Mouse (Mus musculus) hindbrain, embryonic 16.5 days (tissue): ENCODE measurements around the gene Med27. TPM values are rescaled to one million over a fixed set of nuclear protein-coding genes. Genes with fewer than 3 reads are reported as not detected.
A peak's percentile ranks its signal among the peaks of the same experiment; 100 is the strongest.

Experiments
- ATAC-seq: fragments of 200-750 bp; cut with Nextera tagmentation; 2 replicates; pipeline ENCODE4 v1.8.0; 2017; ENCODE audit warnings: moderate TSS enrichment, moderate library complexity
- H3K27ac ChIP-seq: fragments of 300-500 bp; sonication (generic); 2 replicates; pipeline ENCODE4 v1.5.1; 2014; ENCODE audit warnings: low read depth, mild to moderate bottlenecking, control low read depth, low read length, moderate library complexity
- H3K27me3 ChIP-seq: fragments of 300-500 bp; sonication (generic); replicated peaks from 2 replicates; pipeline ENCODE4 v1.6.1; 2014; ENCODE audit warnings: low read length; ENCODE audit not compliant: control insufficient read depth, insufficient read depth
- H3K36me3 ChIP-seq: fragments of 300-500 bp; sonication (generic); 2 replicates; pipeline ENCODE4 v1.6.1; 2014; ENCODE audit warnings: mild to moderate bottlenecking, low read length, moderate library complexity, mixed read lengths; ENCODE audit not compliant: control insufficient read depth, insufficient read depth
- H3K4me1 ChIP-seq: fragments of 300-500 bp; sonication (generic); 2 replicates; pipeline ENCODE4 v1.6.1; 2014; ENCODE audit warnings: low read depth, low read length; ENCODE audit not compliant: control insufficient read depth, insufficient read depth
- H3K4me2 ChIP-seq: fragments of 300-500 bp; sonication (generic); 2 replicates; pipeline ENCODE4 v1.6.1; 2014; ENCODE audit warnings: mild to moderate bottlenecking, low read length, control low read depth, moderate library complexity
- H3K4me3 ChIP-seq: fragments of 300-500 bp; sonication (generic); 2 replicates; pipeline ENCODE4 v1.5.1; 2014; ENCODE audit warnings: mild to moderate bottlenecking, low read length, control low read depth, moderate library complexity
- H3K9ac ChIP-seq: fragments of 300-500 bp; sonication (generic); 2 replicates; pipeline ENCODE4 v1.6.1; 2014; ENCODE audit warnings: low read depth, mild to moderate bottlenecking, control low read depth, low read length, moderate library complexity
- H3K9me3 ChIP-seq: fragments of 300-500 bp; sonication (generic); 2 replicates; pipeline ENCODE4 v1.6.1; 2014; ENCODE audit warnings: mild to moderate bottlenecking, low read length, moderate library complexity; ENCODE audit not compliant: control insufficient read depth
- WGBS: fragments of 180-500 bp; shearing (Covaris S2); extraction: QIAGEN DNeasy Blood & Tissue Kit; methylation state at CpG from one replicate; pipeline ENCODE4 v1.1.7; 2014; 5-methylcytosine and 5-hydroxymethylcytosine counted together
- polyA plus RNA-seq: library from polyadenylated mRNA; unstranded; fragments of >200 nt; fragmentation: Nextera tagmentation; extraction: Ambion mirVana; gene quantifications from 2 replicates; pipeline ENCODE4 v1.2.1, GENCODE M21; 2015

Gene Med27
- polyA plus RNA-seq, 1 experiment from 2014 or later: 60.2 TPM

- Histone ChIP-seq H3K27me3 (no peaks in the 10 kb centered on the region), H3K9me3 (no peaks in the 10 kb centered on the region), H3K4me1 (peaks cover 11% of the 10 kb centered on the region), H3K9ac (no peak overlapping the region), H3K4me2 (no peak overlapping the region), H3K4me3 (no peak overlapping the region), H3K27ac (no peak overlapping the region), H3K36me3 (no peaks in the 10 kb centered on the region)
- WGBS: 90% methylated on average over 4 of the region's 4 CpGs
- ATAC-seq: no peak
Measured at GRCm38 (mm10) chr2:29437861-29438529, 91.4 kb downstream of the Med27 start.

- no peak overlapping the region for H3K4me3 ChIP-seq
- ATAC-seq: no peak
- no peak overlapping the region for H3K9ac ChIP-seq
- 80% methylated on average over 5 of the region's 5 CpGs for WGBS
- H3K4me1 ChIP-seq: peaks cover 11% of the 10 kb centered on the region
- H3K36me3 ChIP-seq: no peaks in the 10 kb centered on the region
- H3K27ac ChIP-seq: no peak overlapping the region
- no peaks in the 10 kb centered on the region for H3K27me3 ChIP-seq
- no peaks in the 10 kb centered on the region for H3K9me3 ChIP-seq
- no peak overlapping the region for H3K4me2 ChIP-seq
Measured at GRCm38 (mm10) chr2:29438530-29438862, 91.9 kb downstream of the Med27 start.

GRCm38 (mm10) chr2:29438986-29439385, 92.4 kb downstream of the Med27 start:
- ATAC-seq: no peak
- WGBS: 48% methylated on average over 1 of the region's 1 CpGs
- no peak overlapping the region for H3K27ac ChIP-seq

GRCm38 (mm10) chr2:29439396-29439795, 92.8 kb downstream of the Med27 start:
- ATAC-seq: no peak
- H3K4me3 ChIP-seq: no peak overlapping the region
- no peaks in the 10 kb centered on the region for H3K36me3 ChIP-seq
- H3K27me3 ChIP-seq: no peaks in the 10 kb centered on the region
- no peaks in the 10 kb centered on the region for H3K9me3 ChIP-seq
- WGBS: 66% methylated on average over 7 of the region's 7 CpGs
- no peak overlapping the region for H3K4me2 ChIP-seq
- H3K4me1 ChIP-seq: peaks cover 11% of the 10 kb centered on the region
- no peak overlapping the region for H3K27ac ChIP-seq
- H3K9ac ChIP-seq: no peak overlapping the region

More at GRCm38 (mm10) chr2:29438986-29439385, 92.4 kb downstream of the Med27 start:
- H3K4me3 ChIP-seq: no peak overlapping the region
- H3K27me3 ChIP-seq: no peaks in the 10 kb centered on the region
- H3K36me3 ChIP-seq: no peaks in the 10 kb centered on the region
- peaks cover 11% of the 10 kb centered on the region for H3K4me1 ChIP-seq
- H3K4me2 ChIP-seq: no peak overlapping the region
- H3K9ac ChIP-seq: no peak overlapping the region
- H3K9me3 ChIP-seq: no peaks in the 10 kb centered on the region

- Histone ChIP-seq H3K4me3 (no peak overlapping the region), H3K9ac (no peak overlapping the region), H3K36me3 (no peaks in the 10 kb centered on the region), H3K4me1 (peaks cover 11% of the 10 kb centered on the region), H3K27ac (no peak overlapping the region), H3K4me2 (no peak overlapping the region), H3K9me3 (no peaks in the 10 kb centered on the region), H3K27me3 (no peaks in the 10 kb centered on the region)
- no peak for ATAC-seq
- 46% methylated on average over 7 of the region's 7 CpGs for WGBS
Measured at GRCm38 (mm10) chr2:29439857-29440502, 93.4 kb downstream of the Med27 start.

GRCm38 (mm10) chr2:29442275-29442674, 95.7 kb downstream of the Med27 start:
- no peak for ATAC-seq
- Histone ChIP-seq H3K4me2 (no peak overlapping the region), H3K27me3 (no peaks in the 10 kb centered on the region), H3K27ac (no peak overlapping the region), H3K36me3 (no peaks in the 10 kb centered on the region), H3K4me1 (peaks cover 11% of the 10 kb centered on the region), H3K4me3 (no peak overlapping the region), H3K9me3 (no peaks in the 10 kb centered on the region), H3K9ac (no peak overlapping the region)

GRCm38 (mm10) chr2:29443626-29444217, 97.1 kb downstream of the Med27 start:
- no peak overlapping the region for H3K27ac ChIP-seq
- WGBS: 85% methylated on average over 2 of the region's 2 CpGs
- H3K9ac ChIP-seq: no peak overlapping the region
- no peaks in the 10 kb centered on the region for H3K27me3 ChIP-seq
- H3K4me2 ChIP-seq: no peak overlapping the region
- H3K4me3 ChIP-seq: no peak overlapping the region
- peaks cover 13% of the 10 kb centered on the region for H3K4me1 ChIP-seq
- H3K9me3 ChIP-seq: no peaks in the 10 kb centered on the region
- no peak for ATAC-seq
- no peaks in the 10 kb centered on the region for H3K36me3 ChIP-seq

GRCm38 (mm10) chr2:29448476-29449002, 101.9 kb downstream of the Med27 start:
- Histone ChIP-seq H3K9me3 (no peaks in the 10 kb centered on the region), H3K4me3 (no peak overlapping the region), H3K27me3 (no peaks in the 10 kb centered on the region), H3K4me1 (peaks cover 9% of the 10 kb centered on the region), H3K9ac (no peak overlapping the region), H3K36me3 (no peaks in the 10 kb centered on the region), H3K27ac (peak overlapping the region; percentile 40; the same call in 1 of the 2 replicates), H3K4me2 (no peak overlapping the region)
- peak; percentile 68; the same call in 1 of the 2 replicates for ATAC-seq
- 44% methylated on average over 7 of the region's 7 CpGs for WGBS

GRCm38 (mm10) chr2:29451368-29451999, 104.9 kb downstream of the Med27 start:
- Histone ChIP-seq H3K27me3 (no peaks in the 10 kb centered on the region), H3K36me3 (no peaks in the 10 kb centered on the region), H3K4me1 (peaks cover 9% of the 10 kb centered on the region), H3K9me3 (no peaks in the 10 kb centered on the region), H3K4me2 (no peak overlapping the region), H3K27ac (no peak overlapping the region), H3K4me3 (no peak overlapping the region), H3K9ac (no peak overlapping the region)
- peak; percentile 28; the same call in 1 of the 2 replicates for ATAC-seq
- WGBS: 50% methylated on average over 14 of the region's 14 CpGs
